Mouse (Mus musculus): Measurements from ENCODE around the gene Man1b1. TPM values are rescaled to one million over a fixed set of nuclear protein-coding genes. Genes with fewer than 3 reads are reported as not detected.

Gene Man1b1
- total RNA-seq, 2 experiments from 2014 or later = 50.6 to 52.3 TPM

- DNase-seq = no peak
Observed at GRCm38 (mm10) chr2:25305587-25306359, 26.4 kb upstream of the Man1b1 start.

- DNase-seq = no peak
Observed at GRCm38 (mm10) chr2:25310180-25310579, 22.0 kb upstream of the Man1b1 start.

- DNase-seq = no peak
Observed at GRCm38 (mm10) chr2:25310969-25311368, 21.2 kb upstream of the Man1b1 start.

- DNase-seq = no peak
Observed at GRCm38 (mm10) chr2:25311491-25311891, 20.6 kb upstream of the Man1b1 start.

GRCm38 (mm10) chr2:25318119-25318966, 13.8 kb upstream of the Man1b1 start:
- peak; percentile 51 to 67 for DNase-seq

GRCm38 (mm10) chr2:25318971-25319773, 13.0 kb upstream of the Man1b1 start, which contains the start of gene Grin1:
Gene Grin1 (minus strand): TSS chr2:25319187.
- DNase-seq = peak; percentile 86 to 88

- no peak for DNase-seq
Observed at GRCm38 (mm10) chr2:25320084-25320483, 12.1 kb upstream of the Man1b1 start.

- no peak for DNase-seq
Observed at GRCm38 (mm10) chr2:25326036-25326435, 6.1 kb upstream of the Man1b1 start.

GRCm38 (mm10) chr2:25328440-25328839, 3.7 kb upstream of the Man1b1 start:
- DNase-seq = no peak

- DNase-seq = no peak
Observed at GRCm38 (mm10) chr2:25331470-25331869, 668 bp upstream of the Man1b1 start.

GRCm38 (mm10) chr2:25333569-25333968, 1.4 kb downstream of the Man1b1 start:
- DNase-seq = no peak

GRCm38 (mm10) chr2:25338303-25338702, 6.2 kb downstream of the Man1b1 start:
- DNase-seq = no peak

- DNase-seq = no peak
Observed at GRCm38 (mm10) chr2:25348162-25348561, 16.0 kb downstream of the Man1b1 start.

GRCm38 (mm10) chr2:25349499-25349898, 17.4 kb downstream of the Man1b1 start:
- no peak for DNase-seq

- no peak for DNase-seq
Observed at GRCm38 (mm10) chr2:25350701-25351100, 18.6 kb downstream of the Man1b1 start.

GRCm38 (mm10) chr2:25354211-25354610, 22.1 kb downstream of the Man1b1 start:
- no peak for DNase-seq

- DNase-seq = no peak
Observed at GRCm38 (mm10) chr2:25355419-25356066, 23.4 kb downstream of the Man1b1 start.

- peak; percentile 78 to 80 for DNase-seq
Observed at GRCm38 (mm10) chr2:25356208-25357079, 24.3 kb downstream of the Man1b1 start, which contains the start of gene Dpp7. Gene Dpp7 (minus strand): TSS chr2:25356359.

- DNase-seq = no peak
Observed at GRCm38 (mm10) chr2:25359848-25360247, 27.7 kb downstream of the Man1b1 start.

- DNase-seq = no peak
Observed at GRCm38 (mm10) chr2:25363478-25364178, 31.5 kb downstream of the Man1b1 start.
